Mouse (Mus musculus): ENCODE measurements around the gene Mrpl58. TPM values are rescaled to one million over a fixed set of nuclear protein-coding genes. Genes with fewer than 3 reads are reported as not detected.
"Not testable (repeated sequence)": the region's sequence is repeated elsewhere in the genome, so short reads cannot be mapped to it uniquely, and the experiment has no call there.

Mrpl58 gene
- polyA plus RNA-seq, 1 experiment: 75.6 TPM

GRCm38 (mm10) chr11:115427482-115428331 is 24.2 kb downstream of the Mrpl58 start:
- DNase-seq (ENCODE audit: low read depth): no peak

GRCm38 (mm10) chr11:115429307-115429706 is 25.8 kb downstream of the Mrpl58 start:
- no peak for DNase-seq (ENCODE audit: low read depth)

GRCm38 (mm10) chr11:115430561-115430960 is 27.0 kb downstream of the Mrpl58 start:
- DNase-seq (ENCODE audit: low read depth): no peak

- no peak for DNase-seq (ENCODE audit: low read depth)
Observed at GRCm38 (mm10) chr11:115432814-115433213, 29.3 kb downstream of the Mrpl58 start.

- no peak for DNase-seq (ENCODE audit: low read depth)
Observed at GRCm38 (mm10) chr11:115433342-115433741, 29.8 kb downstream of the Mrpl58 start.

- no peak for DNase-seq (ENCODE audit: low read depth)
Observed at GRCm38 (mm10) chr11:115435596-115436337, 32.2 kb downstream of the Mrpl58 start.

- DNase-seq (ENCODE audit: low read depth): no peak
Observed at GRCm38 (mm10) chr11:115437571-115438122, 34.1 kb downstream of the Mrpl58 start.

- no peak for DNase-seq (ENCODE audit: low read depth)
Observed at GRCm38 (mm10) chr11:115439326-115439725, 35.8 kb downstream of the Mrpl58 start.

GRCm38 (mm10) chr11:115439906-115440595 is 36.5 kb downstream of the Mrpl58 start, which contains the start of gene Trim80:
TSS of gene Trim80 (plus strand) at chr11:115440545.
- DNase-seq (ENCODE audit: low read depth): no peak

GRCm38 (mm10) chr11:115441417-115441816 is 37.9 kb downstream of the Mrpl58 start:
- no peak for DNase-seq (ENCODE audit: low read depth)

- DNase-seq (ENCODE audit: low read depth): no peak
Observed at GRCm38 (mm10) chr11:115446906-115447305, 43.4 kb downstream of the Mrpl58 start.

- no peak for DNase-seq (ENCODE audit: low read depth)
Observed at GRCm38 (mm10) chr11:115447321-115447885, 43.9 kb downstream of the Mrpl58 start.

GRCm38 (mm10) chr11:115448075-115448474 is 44.5 kb downstream of the Mrpl58 start:
- DNase-seq (ENCODE audit: low read depth): no peak

GRCm38 (mm10) chr11:115448998-115449397 is 45.4 kb downstream of the Mrpl58 start:
- DNase-seq (ENCODE audit: low read depth): no peak

GRCm38 (mm10) chr11:115450176-115450575 is 46.6 kb downstream of the Mrpl58 start:
- DNase-seq (ENCODE audit: low read depth): no peak

GRCm38 (mm10) chr11:115451781-115452241 is 48.3 kb downstream of the Mrpl58 start:
- no peak for DNase-seq (ENCODE audit: low read depth)

- no peak for DNase-seq (ENCODE audit: low read depth)
Observed at GRCm38 (mm10) chr11:115452281-115452860, 48.8 kb downstream of the Mrpl58 start.

GRCm38 (mm10) chr11:115453306-115453705 is 49.8 kb downstream of the Mrpl58 start:
- no peak for DNase-seq (ENCODE audit: low read depth)

- DNase-seq (ENCODE audit: low read depth): not testable (repeated sequence)
Observed at GRCm38 (mm10) chr11:115454822-115455221, 51.3 kb downstream of the Mrpl58 start.

GRCm38 (mm10) chr11:115455619-115456018 is 52.1 kb downstream of the Mrpl58 start:
- no peak for DNase-seq (ENCODE audit: low read depth)

GRCm38 (mm10) chr11:115456182-115456581 is 52.6 kb downstream of the Mrpl58 start:
- DNase-seq (ENCODE audit: low read depth): no peak
